Mouse (Mus musculus) stomach, embryonic 15.5 days (tissue): ENCODE measurements around the gene Rap1b. TPM values are rescaled to one million over a fixed set of nuclear protein-coding genes. Genes with fewer than 3 reads are reported as not detected.

Experiments
- ATAC-seq: fragments of 200-750 bp; cut with Nextera tagmentation; 2 replicates; pipeline ENCODE4 v1.8.0; 2017; ENCODE audit warnings: low read depth, moderate number of reproducible peaks, moderate TSS enrichment; ENCODE audit not compliant: insufficient read depth, low FRiP score
- H3K27ac ChIP-seq: fragments of 300-500 bp; sonication (generic); 2 replicates; pipeline ENCODE4 v1.5.1; 2015; ENCODE audit warnings: mild to moderate bottlenecking, inconsistent platforms
- H3K27me3 ChIP-seq: fragments of 300-500 bp; sonication (generic); replicated peaks from 2 replicates; pipeline ENCODE4 v1.6.1; 2015; ENCODE audit warnings: inconsistent platforms
- H3K36me3 ChIP-seq: fragments of 300-500 bp; sonication (generic); 2 replicates; pipeline ENCODE4 v1.6.1; 2015; ENCODE audit warnings: inconsistent platforms
- H3K4me1 ChIP-seq: fragments of 300-500 bp; sonication (generic); 2 replicates; pipeline ENCODE4 v1.6.1; 2015; ENCODE audit warnings: inconsistent platforms
- H3K4me2 ChIP-seq: fragments of 300-500 bp; sonication (generic); 2 replicates; pipeline ENCODE4 v1.6.1; 2015; ENCODE audit warnings: mild to moderate bottlenecking, inconsistent platforms
- H3K4me3 ChIP-seq: fragments of 300-500 bp; sonication (generic); replicated peaks from 2 replicates; pipeline ENCODE4 v1.5.1; 2015; ENCODE audit warnings: inconsistent platforms
- H3K9ac ChIP-seq: fragments of 300-500 bp; sonication (generic); 2 replicates; pipeline ENCODE4 v1.6.1; 2015; ENCODE audit warnings: inconsistent platforms
- H3K9me3 ChIP-seq: fragments of 300-500 bp; sonication (generic); 2 replicates; pipeline ENCODE4 v1.6.1; 2016; ENCODE audit warnings: inconsistent platforms
- WGBS: fragments of 180-500 bp; shearing (Covaris S2); methylation state at CpG from one replicate; pipeline ENCODE4 v1.1.7; 2015; 5-methylcytosine and 5-hydroxymethylcytosine counted together
- polyA plus RNA-seq: library from polyadenylated mRNA; unstranded; fragments of >200 nt; fragmentation: Nextera tagmentation; extraction: Ambion mirVana; gene quantifications from 2 replicates; pipeline ENCODE4 v1.2.1, GENCODE M21; 2015

Gene Rap1b
- polyA plus RNA-seq, 1 experiment from 2014 or later: 177 TPM

- 93% methylated on average over 22 of the region's 22 CpGs for WGBS
- H3K4me2 ChIP-seq: no peak overlapping the region
- no peaks in the 10 kb centered on the region for H3K9me3 ChIP-seq
- H3K9ac ChIP-seq: no peak overlapping the region
- ATAC-seq: no peak
- no peak overlapping the region for H3K4me3 ChIP-seq
- no peaks in the 10 kb centered on the region for H3K4me1 ChIP-seq
- H3K27ac ChIP-seq: no peak overlapping the region
- peaks cover 48% of the 10 kb centered on the region for H3K36me3 ChIP-seq
- no peaks in the 10 kb centered on the region for H3K27me3 ChIP-seq
Observed at GRCm38 (mm10) chr10:117774011-117774816, 71.6 kb downstream of the Rap1b start.

GRCm38 (mm10) chr10:117773106-117773720, 72.6 kb downstream of the Rap1b start:
- peaks cover 49% of the 10 kb centered on the region for H3K36me3 ChIP-seq
- H3K4me1 ChIP-seq: no peaks in the 10 kb centered on the region
- no peak overlapping the region for H3K9ac ChIP-seq
- 95% methylated on average over 7 of the region's 7 CpGs for WGBS
- H3K9me3 ChIP-seq: no peaks in the 10 kb centered on the region
- H3K27ac ChIP-seq: no peak overlapping the region
- ATAC-seq: no peak
- H3K4me3 ChIP-seq: no peak overlapping the region
- H3K27me3 ChIP-seq: no peaks in the 10 kb centered on the region
- no peak overlapping the region for H3K4me2 ChIP-seq

- ATAC-seq: no peak
- no peak overlapping the region for H3K4me3 ChIP-seq
- no peak overlapping the region for H3K9ac ChIP-seq
- no peaks in the 10 kb centered on the region for H3K9me3 ChIP-seq
- H3K36me3 ChIP-seq: peaks cover 55% of the 10 kb centered on the region
- H3K4me1 ChIP-seq: no peaks in the 10 kb centered on the region
- 93% methylated on average over 17 of the region's 17 CpGs for WGBS
- H3K27ac ChIP-seq: no peak overlapping the region
- H3K27me3 ChIP-seq: no peaks in the 10 kb centered on the region
- no peak overlapping the region for H3K4me2 ChIP-seq
Observed at GRCm38 (mm10) chr10:117772364-117773105, 73.3 kb downstream of the Rap1b start.

GRCm38 (mm10) chr10:117771131-117771510, 74.7 kb downstream of the Rap1b start:
- Histone ChIP-seq H3K9me3 (no peaks in the 10 kb centered on the region), H3K9ac (no peak overlapping the region), H3K4me1 (no peaks in the 10 kb centered on the region), H3K4me3 (no peak overlapping the region), H3K27me3 (no peaks in the 10 kb centered on the region), H3K4me2 (no peak overlapping the region), H3K27ac (no peak overlapping the region), H3K36me3 (peaks cover 57% of the 10 kb centered on the region)
- 95% methylated on average over 10 of the region's 10 CpGs for WGBS
- ATAC-seq: no peak

- Histone ChIP-seq H3K27me3 (no peaks in the 10 kb centered on the region), H3K9ac (no peak overlapping the region), H3K9me3 (no peaks in the 10 kb centered on the region), H3K4me2 (no peak overlapping the region), H3K4me1 (no peaks in the 10 kb centered on the region), H3K4me3 (no peak overlapping the region), H3K27ac (no peak overlapping the region), H3K36me3 (peaks cover 59% of the 10 kb centered on the region)
- no peak for ATAC-seq
- 90% methylated on average over 18 of the region's 18 CpGs for WGBS
Observed at GRCm38 (mm10) chr10:117770286-117771130, 75.3 kb downstream of the Rap1b start.

GRCm38 (mm10) chr10:117769541-117770285, 76.1 kb downstream of the Rap1b start:
- Histone ChIP-seq H3K4me1 (no peaks in the 10 kb centered on the region), H3K4me3 (no peak overlapping the region), H3K4me2 (no peak overlapping the region), H3K27me3 (no peaks in the 10 kb centered on the region), H3K9me3 (no peaks in the 10 kb centered on the region), H3K27ac (no peak overlapping the region), H3K36me3 (peaks cover 55% of the 10 kb centered on the region), H3K9ac (no peak overlapping the region)
- ATAC-seq: no peak
- WGBS: 92% methylated on average over 9 of the region's 9 CpGs

GRCm38 (mm10) chr10:117768141-117768440, 77.7 kb downstream of the Rap1b start:
- H3K9me3 ChIP-seq: no peaks in the 10 kb centered on the region
- H3K27me3 ChIP-seq: no peaks in the 10 kb centered on the region
- no peak for ATAC-seq
- H3K4me1 ChIP-seq: no peaks in the 10 kb centered on the region
- H3K9ac ChIP-seq: no peak overlapping the region
- H3K36me3 ChIP-seq: peaks cover 43% of the 10 kb centered on the region
- H3K4me2 ChIP-seq: no peak overlapping the region
- 89% methylated on average over 7 of the region's 7 CpGs for WGBS
- no peak overlapping the region for H3K27ac ChIP-seq
- H3K4me3 ChIP-seq: no peak overlapping the region

GRCm38 (mm10) chr10:117767286-117768140, 78.3 kb downstream of the Rap1b start:
- WGBS: 88% methylated on average over 10 of the region's 10 CpGs

GRCm38 (mm10) chr10:117766896-117767160, 79.0 kb downstream of the Rap1b start:
- 92% methylated on average over 5 of the region's 5 CpGs for WGBS
- H3K9me3 ChIP-seq: no peaks in the 10 kb centered on the region
- H3K4me2 ChIP-seq: no peak overlapping the region
- ATAC-seq: no peak
- no peak overlapping the region for H3K4me3 ChIP-seq
- H3K27ac ChIP-seq: no peak overlapping the region
- no peaks in the 10 kb centered on the region for H3K27me3 ChIP-seq
- H3K9ac ChIP-seq: no peak overlapping the region
- H3K36me3 ChIP-seq: peaks cover 38% of the 10 kb centered on the region
- H3K4me1 ChIP-seq: no peaks in the 10 kb centered on the region

More at GRCm38 (mm10) chr10:117767286-117768140, 78.3 kb downstream of the Rap1b start:
- no peaks in the 10 kb centered on the region for H3K4me1 ChIP-seq
- ATAC-seq: no peak
- no peak overlapping the region for H3K27ac ChIP-seq
- H3K27me3 ChIP-seq: no peaks in the 10 kb centered on the region
- H3K4me3 ChIP-seq: no peak overlapping the region
- H3K9me3 ChIP-seq: no peaks in the 10 kb centered on the region
- no peak overlapping the region for H3K4me2 ChIP-seq
- H3K36me3 ChIP-seq: peaks cover 41% of the 10 kb centered on the region
- no peak overlapping the region for H3K9ac ChIP-seq

- no peak for ATAC-seq
- Histone ChIP-seq H3K4me3 (no peak overlapping the region), H3K36me3 (peaks cover 43% of the 10 kb centered on the region), H3K9me3 (no peaks in the 10 kb centered on the region), H3K9ac (no peak overlapping the region), H3K4me2 (no peak overlapping the region), H3K27ac (no peak overlapping the region), H3K27me3 (no peaks in the 10 kb centered on the region), H3K4me1 (no peaks in the 10 kb centered on the region)
- 87% methylated on average over 16 of the region's 16 CpGs for WGBS
Observed at GRCm38 (mm10) chr10:117766111-117766895, 79.5 kb downstream of the Rap1b start.
